In the genomic region with DNA sequence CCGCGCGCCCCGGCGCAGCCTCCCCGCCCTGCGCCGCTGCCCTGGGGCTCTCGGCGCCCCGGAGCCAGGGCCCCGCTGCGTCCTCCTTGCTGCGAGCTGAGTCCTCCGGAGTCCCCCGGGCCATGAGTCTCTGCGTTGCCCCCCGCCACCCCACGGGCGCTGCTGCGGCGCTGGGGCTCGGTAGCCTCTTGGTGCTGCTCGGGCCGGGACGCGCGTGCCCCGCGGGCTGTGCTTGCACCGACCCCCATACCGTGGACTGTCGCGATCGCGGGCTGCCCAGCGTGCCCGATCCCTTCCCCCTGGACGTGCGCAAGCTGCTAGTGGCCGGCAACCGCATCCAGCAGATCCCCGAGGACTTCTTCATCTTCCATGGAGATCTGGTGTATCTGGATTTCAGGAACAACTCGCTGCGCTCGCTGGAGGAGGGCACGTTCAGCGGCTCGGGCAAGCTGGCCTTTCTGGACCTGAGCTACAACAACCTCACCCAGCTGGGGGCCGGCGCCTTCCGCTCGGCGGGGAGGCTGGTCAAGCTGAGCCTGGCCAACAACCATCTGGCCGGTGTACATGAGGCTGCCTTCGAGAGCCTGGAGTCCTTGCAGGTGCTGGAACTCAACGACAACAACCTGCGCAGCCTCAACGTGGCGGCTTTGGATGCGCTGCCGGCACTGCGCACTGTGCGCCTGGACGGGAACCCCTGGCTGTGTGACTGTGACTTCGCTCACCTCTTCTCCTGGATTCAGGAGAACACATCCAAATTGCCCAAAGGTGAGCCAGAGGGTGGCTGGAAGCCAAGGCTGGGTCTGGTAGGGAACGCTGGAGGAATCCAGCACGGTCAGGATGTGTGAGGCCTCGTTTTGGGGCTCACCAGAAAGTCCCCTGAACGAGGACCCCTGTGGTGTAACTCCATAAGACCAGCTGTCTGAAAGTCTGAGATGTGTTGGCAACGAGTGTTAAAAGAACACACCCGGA, we compare ENCODE assay signal across 7 mouse cellular contexts. TPM values are rescaled to one million over a fixed set of nuclear protein-coding genes. Genes with fewer than 3 reads are reported as not detected.
DNase-seq lines count a peak whose midpoint lies in the region; ATAC-seq and TF ChIP-seq lines count a peak whose summit lies in the region.

No protein-coding gene starts in this region.

- DNase-seq in lung, adult 2 months: no peak
- DNase-seq in cerebellum, postnatal 36 days: peak; percentile 51 to 56
- DNase-seq in heart, postnatal 10 days: peak; percentile 4 to 8
- DNase-seq in midbrain, embryonic 14.5 days: peak; percentile 42
- DNase-seq in yolk sac, embryonic 10.5 days (ENCODE audit: low spot score): no peak
- no peak for DNase-seq in layer of hippocampus, adult 9-11 months

- no peak overlapping the region for H3K27ac ChIP-seq in lung, embryonic 15.5 days
- no peak overlapping the region for H3K27ac ChIP-seq in midbrain, embryonic 14.5 days (replicated peaks; ENCODE audit: low read depth, low read length)

- no peaks in the 10 kb centered on the region for H3K36me3 ChIP-seq in lung, embryonic 15.5 days
- H3K36me3 ChIP-seq in midbrain, embryonic 14.5 days (ENCODE audit: control insufficient read depth, insufficient read depth, low read length): no peaks in the 10 kb centered on the region

- no peak for ATAC-seq in lung, embryonic 15.5 days (ENCODE audit: borderline replicate concordance, extremely low read depth, low FRiP score, low TSS enrichment)
- ATAC-seq in midbrain, embryonic 14.5 days (ENCODE audit: low FRiP score, low TSS enrichment): peak; percentile 46

- WGBS in lung, embryonic 15.5 days: 3% methylated on average over 72 of the region's 72 CpGs
- 3% methylated on average over 72 of the region's 72 CpGs for WGBS in lung, adult 2 months
- WGBS in midbrain, embryonic 14.5 days: 3% methylated on average over 71 of the region's 72 CpGs

- TF ChIP-seq POLR2A in lung, adult 2 months (IDR thresholded peaks at IDR 0.05; ENCODE audit: borderline replicate concordance, extremely low read depth, low read depth, low read length): no peak

- H3K4me1 ChIP-seq in lung, embryonic 15.5 days: peaks cover 11% of the 10 kb centered on the region
- H3K4me1 ChIP-seq in lung, adult 2 months (ENCODE audit: control insufficient read depth, insufficient read depth, low read length): no peaks in the 10 kb centered on the region
- peaks cover 11% of the 10 kb centered on the region; the same call in 1 of the 2 replicates for H3K4me1 ChIP-seq in midbrain, embryonic 14.5 days (ENCODE audit: control insufficient read depth, insufficient read depth, low read length)

- H3K4me3 ChIP-seq in lung, embryonic 15.5 days: peak overlapping the region; percentile 36
- H3K4me3 ChIP-seq in lung, adult 2 months (replicated peaks; ENCODE audit: extremely low read depth, low read depth, low read length): no peak overlapping the region
- H3K4me3 ChIP-seq in midbrain, embryonic 14.5 days (replicated peaks; ENCODE audit: low read depth, low read length): peak overlapping the region; percentile 48

- H3K9me3 ChIP-seq in lung, embryonic 15.5 days: no peaks in the 10 kb centered on the region
- H3K9me3 ChIP-seq in midbrain, embryonic 14.5 days (ENCODE audit: control insufficient read depth, low read length): no peaks in the 10 kb centered on the region

- intact Hi-C loops in heart, postnatal 10 days (cut with DNase I): no loop called here

- no peak for TF ChIP-seq CTCF in lung, adult 2 months (IDR thresholded peaks at IDR 0.05; ENCODE audit: insufficient read depth, low read length)

- peak overlapping the region; percentile 69 for H3K4me2 ChIP-seq in lung, embryonic 15.5 days
- peak overlapping the region; percentile 95 for H3K4me2 ChIP-seq in midbrain, embryonic 14.5 days (ENCODE audit: low read length)

- H3K9ac ChIP-seq in lung, embryonic 15.5 days: peak overlapping the region; percentile 5; the same call in 1 of the 2 replicates
- peak overlapping the region; percentile 55; the same call in 1 of the 2 replicates for H3K9ac ChIP-seq in midbrain, embryonic 14.5 days (replicated peaks; ENCODE audit: low read length)

- H3K27me3 ChIP-seq in lung, embryonic 15.5 days: peaks cover 49% of the 10 kb centered on the region
- peaks cover 38% of the 10 kb centered on the region for H3K27me3 ChIP-seq in midbrain, embryonic 14.5 days (ENCODE audit: control insufficient read depth, insufficient read depth, low read length)

RNA-seq across cellular contexts. Expression of gene Lrrc38, which starts 0.8 kb away (rescaled TPM):
- polyA plus RNA-seq in lung, embryonic 15.5 days (2015; fragmentation: Nextera tagmentation; extraction: Ambion mirVana): 0.06 and 0.07 TPM in 2 replicates
- 0.07 and 0.25 TPM in 2 replicates for polyA plus RNA-seq in lung, adult 2 months (2012; rRNA removed)
- under 1 TPM in 1 of 2 experiments, not detected in 1; 0.14 TPM for total RNA-seq in heart, postnatal 10 days (2021)
- 0.21 and 0.39 TPM in 2 replicates for polyA plus RNA-seq in midbrain, embryonic 14.5 days (2014; fragmentation: Nextera tagmentation; extraction: Ambion mirVana)

RNA-seq across cellular contexts. Expression of gene Pramel1, which starts 43.9 kb away (rescaled TPM):
- not detected in 2 replicates for polyA plus RNA-seq in lung, embryonic 15.5 days (2015; fragmentation: Nextera tagmentation; extraction: Ambion mirVana)
- not detected in 2 replicates for polyA plus RNA-seq in lung, adult 2 months (2012; rRNA removed)
- not detected for total RNA-seq in heart, postnatal 10 days (2021)
- not detected in 2 replicates for polyA plus RNA-seq in midbrain, embryonic 14.5 days (2014; fragmentation: Nextera tagmentation; extraction: Ambion mirVana)

RNA-seq across cellular contexts. Expression of gene Pdpn, which starts 51.0 kb away (rescaled TPM):
- polyA plus RNA-seq in lung, embryonic 15.5 days (2015; fragmentation: Nextera tagmentation; extraction: Ambion mirVana): 47.2 and 51.0 TPM in 2 replicates
- polyA plus RNA-seq in lung, adult 2 months (2012; rRNA removed): 20.8 and 44.8 TPM in 2 replicates
- 10 to 100 TPM; 10.1 to 12.9 TPM for total RNA-seq in heart, postnatal 10 days (2021)
- polyA plus RNA-seq in midbrain, embryonic 14.5 days (2014; fragmentation: Nextera tagmentation; extraction: Ambion mirVana): 41.4 and 61.2 TPM in 2 replicates

Comparison
In these comparisons a context has a peak if more than half of its experiments do, and no peak if none do; other contexts are left out.
1. DNase-seq: peak in cerebellum, postnatal 36 days (2 of 2), heart, postnatal 10 days (2 of 2) and midbrain, embryonic 14.5 days (single experiment); none in lung, adult 2 months (single experiment), yolk sac, embryonic 10.5 days (single experiment) and layer of hippocampus, adult 9-11 months (single experiment).